Mouse (Mus musculus) hindbrain, embryonic 14.5 days (tissue): ENCODE data around the gene Rora. TPM values are rescaled to one million over a fixed set of nuclear protein-coding genes. Genes with fewer than 3 reads are reported as not detected.

Experiments used
- ATAC-seq: fragments of 200-750 bp; cut with Nextera tagmentation; 2 replicates; pipeline ENCODE4 v1.8.0; 2017; ENCODE audit warnings: moderate number of reproducible peaks, mild to moderate bottlenecking, moderate TSS enrichment, moderate library complexity; ENCODE audit not compliant: low FRiP score
- DNase-seq: peaks from one replicate; pipeline ENCODE4 v3.0.0-alpha.2; 2015; ENCODE audit warnings: low spot score
- H3K27ac ChIP-seq: fragments of 300-500 bp; sonication (generic); 2 replicates; pipeline ENCODE4 v1.5.1; 2014; ENCODE audit warnings: mild to moderate bottlenecking, moderate library complexity
- H3K27me3 ChIP-seq: fragments of 300-500 bp; sonication (generic); 2 replicates; pipeline ENCODE4 v1.6.1; 2014; ENCODE audit warnings: mild to moderate bottlenecking, low read length, mixed read lengths; ENCODE audit not compliant: control insufficient read depth, insufficient read depth
- H3K36me3 ChIP-seq: fragments of 300-500 bp; sonication (generic); replicated peaks from 2 replicates; pipeline ENCODE4 v1.6.1; 2014; ENCODE audit not compliant: control insufficient read depth, insufficient read depth
- H3K4me1 ChIP-seq: fragments of 300-500 bp; sonication (generic); replicated peaks from 2 replicates; pipeline ENCODE4 v1.6.1; 2014; ENCODE audit warnings: antibody characterized with exemption, low read length, mixed read lengths; ENCODE audit not compliant: control insufficient read depth, insufficient read depth
- H3K4me2 ChIP-seq: fragments of 300-500 bp; sonication (generic); replicated peaks from 2 replicates; pipeline ENCODE4 v1.6.1; 2014; ENCODE audit warnings: mild to moderate bottlenecking, moderate library complexity
- H3K4me3 ChIP-seq: fragments of 300-500 bp; sonication (generic); replicated peaks from 2 replicates; pipeline ENCODE4 v1.5.1; 2014; ENCODE audit warnings: mild to moderate bottlenecking, low read length
- H3K9ac ChIP-seq: fragments of 300-500 bp; sonication (generic); 2 replicates; pipeline ENCODE4 v1.6.1; 2014
- H3K9me3 ChIP-seq: fragments of 300-500 bp; sonication (generic); 2 replicates; pipeline ENCODE4 v1.6.1; 2016; ENCODE audit warnings: low read length; ENCODE audit not compliant: control insufficient read depth
- WGBS: fragments of 180-500 bp; shearing (Covaris S2); extraction: QIAGEN DNeasy Blood & Tissue Kit; methylation state at CpG from one replicate; pipeline ENCODE4 v1.1.7; 2014; 5-methylcytosine and 5-hydroxymethylcytosine counted together
- polyA plus RNA-seq: library from polyadenylated mRNA; unstranded; fragments of >200 nt; fragmentation: Nextera tagmentation; extraction: Ambion mirVana; gene quantifications from 2 replicates; pipeline ENCODE4 v1.2.1, GENCODE M21; 2014

The Rora gene
- polyA plus RNA-seq, 1 experiment from 2014 or later: 22.0 TPM

GRCm38 (mm10) chr9:69357834-69358233 is 704.2 kb downstream of the Rora start:
- Histone ChIP-seq H3K4me2 (no peak overlapping the region), H3K27me3 (no peaks in the 10 kb centered on the region), H3K9me3 (no peaks in the 10 kb centered on the region), H3K4me3 (no peak overlapping the region), H3K36me3 (no peaks in the 10 kb centered on the region), H3K9ac (no peak overlapping the region), H3K27ac (no peak overlapping the region), H3K4me1 (peaks cover 10% of the 10 kb centered on the region; the same call in 1 of the 2 replicates)
- DNase-seq (peak; percentile 80), ATAC-seq (no peak)
- 38% methylated on average over 3 of the region's 3 CpGs for WGBS

- DNase-seq (no peak), ATAC-seq (no peak)
- Histone ChIP-seq H3K27ac (0 out of 2 replicates have a peak overlapping the region, but pooled peaks have one; percentile 16), H3K9ac (no peak overlapping the region), H3K27me3 (no peaks in the 10 kb centered on the region), H3K4me3 (no peak overlapping the region), H3K36me3 (no peaks in the 10 kb centered on the region), H3K4me1 (peaks cover 10% of the 10 kb centered on the region; the same call in 1 of the 2 replicates), H3K4me2 (0 out of 2 replicates have a peak overlapping the region, but pooled peaks have one; percentile 7), H3K9me3 (no peaks in the 10 kb centered on the region)
- WGBS: 47% methylated on average over 6 of the region's 6 CpGs
Observed at GRCm38 (mm10) chr9:69358797-69359196, 705.2 kb downstream of the Rora start.

GRCm38 (mm10) chr9:69361951-69362445 is 708.4 kb downstream of the Rora start:
- Histone ChIP-seq H3K27ac (no peak overlapping the region), H3K36me3 (no peaks in the 10 kb centered on the region), H3K4me3 (no peak overlapping the region), H3K9me3 (no peaks in the 10 kb centered on the region), H3K4me2 (no peak overlapping the region), H3K4me1 (peaks cover 10% of the 10 kb centered on the region; the same call in 1 of the 2 replicates), H3K9ac (no peak overlapping the region), H3K27me3 (no peaks in the 10 kb centered on the region)
- no peak for ATAC-seq
- 92% methylated on average over 8 of the region's 8 CpGs for WGBS
- no peak for DNase-seq

- Histone ChIP-seq H3K9me3 (no peaks in the 10 kb centered on the region), H3K4me3 (no peak overlapping the region), H3K27me3 (no peaks in the 10 kb centered on the region), H3K4me1 (peaks cover 10% of the 10 kb centered on the region; the same call in 1 of the 2 replicates), H3K36me3 (no peaks in the 10 kb centered on the region), H3K9ac (no peak overlapping the region), H3K4me2 (no peak overlapping the region), H3K27ac (no peak overlapping the region)
- DNase-seq (no peak), ATAC-seq (no peak)
- 37% methylated on average over 4 of the region's 4 CpGs for WGBS
Observed at GRCm38 (mm10) chr9:69362766-69363165, 709.2 kb downstream of the Rora start.

DNA sequence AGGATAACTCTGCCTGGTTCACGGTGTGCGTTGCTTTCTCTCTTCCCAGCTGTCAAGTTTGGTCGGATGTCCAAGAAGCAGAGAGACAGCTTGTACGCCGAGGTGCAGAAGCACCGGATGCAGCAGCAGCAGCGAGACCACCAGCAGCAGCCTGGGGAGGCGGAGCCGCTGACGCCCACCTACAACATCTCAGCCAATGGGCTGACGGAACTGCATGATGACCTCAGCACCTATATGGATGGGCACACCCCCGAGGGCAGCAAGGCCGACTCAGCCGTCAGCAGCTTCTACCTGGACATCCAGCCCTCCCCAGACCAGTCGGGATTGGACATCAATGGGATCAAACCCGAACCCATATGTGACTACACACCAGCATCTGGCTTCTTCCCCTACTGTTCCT is 710.5 kb downstream of the Rora start:
- Histone ChIP-seq H3K4me3 (no peak overlapping the region), H3K36me3 (no peaks in the 10 kb centered on the region), H3K4me1 (0 out of 2 replicates have a peak, but pooled peaks cover 2% of the 10 kb centered on the region), H3K27ac (no peak overlapping the region), H3K27me3 (no peaks in the 10 kb centered on the region), H3K9me3 (no peaks in the 10 kb centered on the region), H3K9ac (no peak overlapping the region), H3K4me2 (no peak overlapping the region)
- WGBS: 57% methylated on average over 16 of the region's 16 CpGs
- no peak for ATAC-seq
- no peak for DNase-seq

- DNase-seq: no peak
- no peak overlapping the region for H3K27ac ChIP-seq
- 77% methylated on average over 4 of the region's 4 CpGs for WGBS
Observed at GRCm38 (mm10) chr9:69367055-69367454, 713.5 kb downstream of the Rora start.

GRCm38 (mm10) chr9:69368071-69368470 is 714.5 kb downstream of the Rora start:
- no peak overlapping the region for H3K4me2 ChIP-seq
- peak; percentile 62 for DNase-seq
- no peak overlapping the region for H3K27ac ChIP-seq
- WGBS: 72% methylated on average over 8 of the region's 8 CpGs
- H3K9me3 ChIP-seq: no peaks in the 10 kb centered on the region
- H3K4me1 ChIP-seq: 0 out of 2 replicates have a peak, but pooled peaks cover 4% of the 10 kb centered on the region
- H3K36me3 ChIP-seq: no peaks in the 10 kb centered on the region
- H3K9ac ChIP-seq: no peak overlapping the region
- no peak overlapping the region for H3K4me3 ChIP-seq
- ATAC-seq: no peak
- no peaks in the 10 kb centered on the region for H3K27me3 ChIP-seq

More at GRCm38 (mm10) chr9:69367055-69367454, 713.5 kb downstream of the Rora start:
- Histone ChIP-seq H3K9me3 (no peaks in the 10 kb centered on the region), H3K4me3 (no peak overlapping the region), H3K36me3 (no peaks in the 10 kb centered on the region), H3K27me3 (no peaks in the 10 kb centered on the region), H3K9ac (no peak overlapping the region), H3K4me1 (no peaks in the 10 kb centered on the region), H3K4me2 (no peak overlapping the region)
- no peak for ATAC-seq

DNA sequence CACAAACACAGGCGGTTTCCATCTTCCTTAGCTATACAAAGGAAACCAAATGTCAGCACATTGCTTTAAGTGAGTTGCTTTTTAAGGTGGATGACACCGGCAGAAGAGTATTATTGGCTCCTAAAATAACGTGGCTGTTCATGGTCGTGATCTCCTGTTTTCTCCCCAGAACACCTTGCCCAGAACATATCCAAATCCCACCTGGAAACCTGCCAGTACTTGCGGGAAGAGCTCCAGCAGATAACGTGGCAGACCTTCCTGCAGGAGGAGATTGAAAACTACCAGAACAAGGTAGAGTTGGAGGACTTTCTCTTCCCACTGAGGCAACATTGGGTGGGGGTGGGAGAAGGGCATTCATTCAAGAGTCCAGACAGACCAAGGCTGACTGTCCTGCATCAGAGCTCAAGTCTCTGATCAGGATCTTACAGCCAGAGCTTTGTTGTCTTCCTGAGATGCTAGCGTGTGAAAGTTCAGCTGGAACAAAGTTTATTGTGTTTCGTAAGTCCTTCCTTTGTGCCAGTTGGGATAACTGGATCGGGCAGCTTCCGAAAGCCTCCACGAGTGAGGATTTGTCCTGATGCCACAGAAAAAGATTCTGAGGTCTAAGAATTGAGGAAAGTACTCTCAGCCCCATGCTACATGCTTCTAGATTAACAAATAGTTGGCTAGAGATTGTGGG is 717.6 kb downstream of the Rora start:
- no peak for ATAC-seq
- H3K27ac ChIP-seq: no peak overlapping the region
- DNase-seq: no peak
- H3K27me3 ChIP-seq: no peaks in the 10 kb centered on the region
- WGBS: 85% methylated on average over 11 of the region's 11 CpGs
- no peak overlapping the region for H3K4me3 ChIP-seq
- no peaks in the 10 kb centered on the region for H3K9me3 ChIP-seq
- 0 out of 2 replicates have a peak, but pooled peaks cover 4% of the 10 kb centered on the region for H3K4me1 ChIP-seq
- H3K9ac ChIP-seq: no peak overlapping the region
- H3K4me2 ChIP-seq: no peak overlapping the region
- peaks cover 3% of the 10 kb centered on the region; the same call in 1 of the 2 replicates for H3K36me3 ChIP-seq

- WGBS: 34% methylated on average over 4 of the region's 4 CpGs
- DNase-seq (no peak), ATAC-seq (no peak)
Observed at GRCm38 (mm10) chr9:69372871-69373270, 719.3 kb downstream of the Rora start.

More at GRCm38 (mm10) chr9:69372871-69373270, 719.3 kb downstream of the Rora start:
- 0 out of 2 replicates have a peak, but pooled peaks cover 4% of the 10 kb centered on the region for H3K4me1 ChIP-seq
- H3K27ac ChIP-seq: peak overlapping the region; percentile 20; the same call in 1 of the 2 replicates
- no peak overlapping the region for H3K4me2 ChIP-seq
- H3K9ac ChIP-seq: 0 out of 2 replicates have a peak overlapping the region, but pooled peaks have one; percentile 2
- H3K9me3 ChIP-seq: no peaks in the 10 kb centered on the region
- H3K36me3 ChIP-seq: peaks cover 6% of the 10 kb centered on the region
- no peaks in the 10 kb centered on the region for H3K27me3 ChIP-seq
- no peak overlapping the region for H3K4me3 ChIP-seq
